Mouse (Mus musculus) G1E (cell line): Measurements from ENCODE around the gene Gcnt2.

Experiments used
- CTCF ChIP-seq: IDR thresholded peaks from 2 replicates; pipeline ENCODE4 v1.5.1; 2012; ENCODE audit warnings: low read depth, low read length, inconsistent platforms, mixed read lengths
- GATA1 ChIP-seq: IDR thresholded peaks from 2 replicates; pipeline ENCODE4 v1.6.1; 2012; ENCODE audit warnings: borderline replicate concordance, low read length, inconsistent platforms, mixed read lengths

- TF ChIP-seq CTCF (no peak), GATA1 (no peak)
Observed at GRCm38 (mm10) chr13:40893573-40893972, 34.0 kb downstream of the Gcnt2 start.
